Mouse (Mus musculus) hindbrain, postnatal 0 days (tissue): Measurements from ENCODE around the gene Tab1. TPM values are rescaled to one million over a fixed set of nuclear protein-coding genes. Genes with fewer than 3 reads are reported as not detected.

Source experiments
- ATAC-seq: fragments of 200-750 bp; cut with Nextera tagmentation; 2 replicates; pipeline ENCODE4 v1.8.0; 2017; ENCODE audit warnings: mild to moderate bottlenecking, moderate TSS enrichment, moderate library complexity
- DNase-seq: peaks from one replicate; pipeline ENCODE4 v3.0.0-alpha.2; 2015; ENCODE audit warnings: low spot score
- H3K27ac ChIP-seq: fragments of 300-500 bp; sonication (generic); 2 replicates; pipeline ENCODE4 v1.5.1; 2014; ENCODE audit warnings: mild to moderate bottlenecking
- H3K27me3 ChIP-seq: fragments of 300-500 bp; sonication (generic); 2 replicates; pipeline ENCODE4 v1.6.1; 2014; ENCODE audit warnings: low read length, mixed read lengths; ENCODE audit not compliant: insufficient read depth
- H3K36me3 ChIP-seq: fragments of 300-500 bp; sonication (generic); 2 replicates; pipeline ENCODE4 v1.6.1; 2014; ENCODE audit warnings: low read length, mixed read lengths; ENCODE audit not compliant: insufficient read depth
- H3K4me1 ChIP-seq: fragments of 300-500 bp; sonication (generic); 2 replicates; pipeline ENCODE4 v1.6.1; 2014; ENCODE audit warnings: antibody characterized with exemption, low read length, mixed read lengths; ENCODE audit not compliant: insufficient read depth
- H3K4me2 ChIP-seq: fragments of 300-500 bp; sonication (generic); 2 replicates; pipeline ENCODE4 v1.6.1; 2014; ENCODE audit warnings: low read depth, mild to moderate bottlenecking, low read length, moderate library complexity, mixed read lengths
- H3K4me3 ChIP-seq: fragments of 300-500 bp; sonication (generic); 2 replicates; pipeline ENCODE4 v1.5.1; 2014; ENCODE audit warnings: low read length
- H3K9ac ChIP-seq: fragments of 300-500 bp; sonication (generic); replicated peaks from 2 replicates; pipeline ENCODE4 v1.6.1; 2014; ENCODE audit warnings: mild to moderate bottlenecking, low read length, moderate library complexity, mixed read lengths
- H3K9me3 ChIP-seq: fragments of 300-500 bp; sonication (generic); 2 replicates; pipeline ENCODE4 v1.6.1; 2016; ENCODE audit warnings: low read length, mixed read lengths
- CTCF ChIP-seq: IDR thresholded peaks from 2 replicates; pipeline ENCODE4 v1.5.1; 2016; ENCODE audit warnings: antibody characterized with exemption, control low read depth, low read depth
- WGBS: fragments of 180-500 bp; shearing (Covaris S2); extraction: QIAGEN DNeasy Blood & Tissue Kit; methylation state at CpG from one replicate; pipeline ENCODE4 v1.1.7; 2014; 5-methylcytosine and 5-hydroxymethylcytosine counted together
- polyA plus RNA-seq: library from polyadenylated mRNA; unstranded; fragments of >200 nt; fragmentation: Nextera tagmentation; extraction: Ambion mirVana; gene quantifications from 2 replicates; pipeline ENCODE4 v1.2.1, GENCODE M21; 2015
- total RNA-seq: library from RNA; depleted of rRNA; stranded (reverse); fragments of >200 nt; gene quantifications from 2 replicates; pipeline ENCODE4 v1.2.3, GENCODE M21; 2014

The Tab1 gene
- total and polyA plus RNA-seq, 2 experiments from 2014 or later = 26.5 to 55.0 TPM

DNA sequence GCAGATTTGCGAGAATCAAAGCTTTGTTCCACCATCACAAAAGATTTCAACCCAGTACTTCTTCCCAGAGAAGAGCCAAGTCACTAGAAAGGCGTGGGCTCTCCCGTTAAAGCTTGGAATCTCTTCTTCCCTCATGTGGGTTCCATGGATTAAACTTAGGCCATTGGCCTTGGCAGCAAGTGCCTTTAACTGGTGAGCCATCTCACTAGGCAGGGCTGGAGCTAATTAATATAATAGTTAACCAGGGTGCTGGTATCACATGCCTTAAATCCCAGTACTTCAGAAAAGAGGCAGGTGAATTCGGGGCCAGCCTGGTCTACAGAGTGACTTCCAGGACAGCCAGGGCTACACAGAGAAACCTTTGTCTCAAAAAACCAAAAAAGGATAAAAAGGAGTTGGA is 8.3 kb upstream of the Tab1 start:
- Histone ChIP-seq H3K9ac (no peak overlapping the region), H3K4me2 (no peak overlapping the region), H3K4me3 (no peak overlapping the region), H3K4me1 (no peaks in the 10 kb centered on the region), H3K36me3 (no peaks in the 10 kb centered on the region), H3K9me3 (no peaks in the 10 kb centered on the region), H3K27me3 (no peaks in the 10 kb centered on the region), H3K27ac (no peak overlapping the region)
- no peak for ATAC-seq
- WGBS = 80% methylated on average over 4 of the region's 4 CpGs
- no peak for DNase-seq
- no peak for TF ChIP-seq CTCF

GRCm38 (mm10) chr15:80127191-80127590 is 5.7 kb upstream of the Tab1 start:
- Histone ChIP-seq H3K36me3 (no peaks in the 10 kb centered on the region), H3K4me1 (no peaks in the 10 kb centered on the region), H3K27ac (no peak overlapping the region), H3K4me3 (no peak overlapping the region), H3K9me3 (no peaks in the 10 kb centered on the region), H3K9ac (no peak overlapping the region), H3K27me3 (no peaks in the 10 kb centered on the region), H3K4me2 (no peak overlapping the region)
- 46% methylated on average over 1 of the region's 1 CpGs for WGBS
- DNase-seq = peak; percentile 44
- peak; percentile 48 for TF ChIP-seq CTCF
- ATAC-seq = no peak

- Histone ChIP-seq H3K9ac (no peak overlapping the region), H3K9me3 (no peaks in the 10 kb centered on the region), H3K4me2 (no peak overlapping the region), H3K27me3 (no peaks in the 10 kb centered on the region), H3K4me1 (peaks cover 12% of the 10 kb centered on the region), H3K27ac (no peak overlapping the region), H3K36me3 (no peaks in the 10 kb centered on the region), H3K4me3 (no peak overlapping the region)
- DNase-seq (no peak), ATAC-seq (no peak)
- 89% methylated on average over 6 of the region's 6 CpGs for WGBS
- TF ChIP-seq CTCF = no peak
These were observed 2.9 kb upstream of the Tab1 start for GRCm38 (mm10) chr15:80129982-80130381.

- no peak for TF ChIP-seq CTCF
- Histone ChIP-seq H3K4me2 (no peak overlapping the region), H3K4me3 (no peak overlapping the region), H3K36me3 (no peaks in the 10 kb centered on the region), H3K27me3 (no peaks in the 10 kb centered on the region), H3K4me1 (peaks cover 12% of the 10 kb centered on the region), H3K9ac (no peak overlapping the region), H3K9me3 (no peaks in the 10 kb centered on the region), H3K27ac (no peak overlapping the region)
- WGBS = 85% methylated on average over 5 of the region's 5 CpGs
- DNase-seq = no peak
- no peak for ATAC-seq
These were observed 2.2 kb upstream of the Tab1 start for GRCm38 (mm10) chr15:80130689-80131088.

- 57% methylated on average over 6 of the region's 6 CpGs for WGBS
- no peaks in the 10 kb centered on the region for H3K36me3 ChIP-seq
- ATAC-seq (no peak), DNase-seq (no peak)
- no peak for TF ChIP-seq CTCF
- H3K9me3 ChIP-seq = no peaks in the 10 kb centered on the region
- H3K27me3 ChIP-seq = no peaks in the 10 kb centered on the region
- H3K4me1 ChIP-seq = peaks cover 12% of the 10 kb centered on the region
- no peak overlapping the region for H3K4me2 ChIP-seq
- no peak overlapping the region for H3K9ac ChIP-seq
- no peak overlapping the region for H3K27ac ChIP-seq
- H3K4me3 ChIP-seq = no peak overlapping the region
These were observed 1.5 kb upstream of the Tab1 start for GRCm38 (mm10) chr15:80131421-80131820.

GRCm38 (mm10) chr15:80132452-80132851 is 475 bp upstream of the Tab1 start:
- Histone ChIP-seq H3K27me3 (no peaks in the 10 kb centered on the region), H3K9ac (no peak overlapping the region; the same call in 1 of the 2 replicates), H3K4me2 (peak overlapping the region; percentile 71), H3K36me3 (no peaks in the 10 kb centered on the region), H3K9me3 (no peaks in the 10 kb centered on the region), H3K27ac (0 out of 2 replicates have a peak overlapping the region, but pooled peaks have one; percentile 99), H3K4me3 (peak overlapping the region; percentile 75; the same call in 1 of the 2 replicates), H3K4me1 (peaks cover 14% of the 10 kb centered on the region)
- WGBS = 78% methylated on average over 9 of the region's 9 CpGs
- no peak for TF ChIP-seq CTCF
- DNase-seq = no peak
- no peak for ATAC-seq

DNA sequence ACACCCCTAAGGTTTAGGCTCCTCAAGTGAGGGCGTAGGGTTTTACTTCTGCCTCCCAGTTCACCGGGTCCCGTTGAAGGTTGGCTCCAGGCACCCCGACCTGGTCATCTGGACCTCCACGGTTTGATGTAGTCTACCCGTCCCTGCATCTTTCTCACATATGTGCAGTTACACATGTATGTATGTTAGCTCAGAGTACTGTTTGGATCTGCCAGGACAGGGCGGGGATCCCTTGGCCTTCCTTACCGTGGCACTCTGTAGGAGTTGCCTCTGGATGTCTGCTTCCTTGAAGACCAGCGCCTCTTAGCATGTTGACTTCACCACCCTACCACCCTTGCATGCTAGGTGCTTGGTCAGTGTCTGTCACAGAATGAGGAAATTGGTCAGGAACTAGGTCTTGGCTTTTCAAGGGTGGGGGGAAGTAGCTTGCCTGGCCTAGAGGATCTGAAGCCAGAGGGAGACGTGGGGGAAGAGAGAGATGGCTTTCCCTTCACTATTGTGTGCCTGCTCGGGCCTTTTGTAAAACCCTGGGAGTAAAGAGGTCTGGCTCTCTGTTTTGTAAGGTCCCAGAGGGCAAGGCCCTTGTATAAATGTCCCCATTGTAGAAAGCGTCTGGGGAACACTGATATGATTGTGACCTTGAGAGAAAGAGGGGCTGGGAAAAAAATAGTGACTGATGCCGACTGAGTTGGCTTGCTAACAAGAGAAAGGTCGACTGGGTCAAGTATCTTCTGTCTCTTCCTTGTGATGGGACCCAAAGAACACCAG is 939 bp downstream of the Tab1 start:
- H3K4me3 ChIP-seq = peak overlapping the region; percentile 75
- peak overlapping the region; percentile 71 for H3K4me2 ChIP-seq
- H3K9me3 ChIP-seq = no peaks in the 10 kb centered on the region
- no peak for DNase-seq
- peaks cover 15% of the 10 kb centered on the region for H3K4me1 ChIP-seq
- ATAC-seq = peak; percentile 4; the same call in 1 of the 2 replicates
- H3K27ac ChIP-seq = peak overlapping the region; percentile 99
- H3K36me3 ChIP-seq = no peaks in the 10 kb centered on the region
- no peak for TF ChIP-seq CTCF
- H3K9ac ChIP-seq = peak overlapping the region; percentile 79
- H3K27me3 ChIP-seq = no peaks in the 10 kb centered on the region
- 13% methylated on average over 14 of the region's 14 CpGs for WGBS
